Mouse (Mus musculus) thymus, postnatal 0 days (tissue): Measurements from ENCODE around the gene Tle2. TPM values are rescaled to one million over a fixed set of nuclear protein-coding genes. Genes with fewer than 3 reads are reported as not detected.

Experiments used
- DNase-seq: peaks from one replicate; pipeline ENCODE4 v3.0.0-alpha.2; 2015; ENCODE audit warnings: low spot score
- polyA plus RNA-seq: library from polyadenylated mRNA; unstranded; fragments of >200 nt; fragmentation: Nextera tagmentation; extraction: Ambion mirVana; gene quantifications from 2 replicates; pipeline ENCODE4 v1.2.1, GENCODE M21; 2015

The Tle2 gene
- polyA plus RNA-seq, 1 experiment from 2014 or later: 2.9 TPM

- peak; percentile 21 for DNase-seq
Measured at GRCm38 (mm10) chr10:81604019-81604967, 29.9 kb downstream of the Tle2 start.

- DNase-seq: peak; percentile 94
Measured at GRCm38 (mm10) chr10:81604968-81605665, 30.8 kb downstream of the Tle2 start.

- no peak for DNase-seq
Measured at GRCm38 (mm10) chr10:81605666-81605973, 31.3 kb downstream of the Tle2 start.

GRCm38 (mm10) chr10:81605974-81606751 lies 31.8 kb downstream of the Tle2 start, which contains the start of gene BC025920:
Gene BC025920 (plus strand): TSS chr10:81606270.
- DNase-seq: peak; percentile 81

- no peak for DNase-seq
Measured at GRCm38 (mm10) chr10:81608308-81608707, 33.9 kb downstream of the Tle2 start.

GRCm38 (mm10) chr10:81612779-81613178 lies 38.4 kb downstream of the Tle2 start:
- no peak for DNase-seq

GRCm38 (mm10) chr10:81615486-81615885 lies 41.1 kb downstream of the Tle2 start:
- DNase-seq: no peak

GRCm38 (mm10) chr10:81619976-81620375 lies 45.6 kb downstream of the Tle2 start:
- DNase-seq: no peak

GRCm38 (mm10) chr10:81620786-81621185 lies 46.4 kb downstream of the Tle2 start:
- DNase-seq: no peak

GRCm38 (mm10) chr10:81623441-81623840 lies 49.1 kb downstream of the Tle2 start:
- no peak for DNase-seq

- DNase-seq: no peak
Measured at GRCm38 (mm10) chr10:81626101-81626993, 52.0 kb downstream of the Tle2 start.

GRCm38 (mm10) chr10:81626994-81627835 lies 52.9 kb downstream of the Tle2 start, which contains the start of gene Sirt6:
Gene Sirt6 (minus strand): TSS chr10:81627797.
- peak; percentile 97 for DNase-seq

- DNase-seq: no peak
Measured at GRCm38 (mm10) chr10:81627836-81628220, 53.5 kb downstream of the Tle2 start.

GRCm38 (mm10) chr10:81628390-81628789 lies 54.0 kb downstream of the Tle2 start, which contains the start of gene Ankrd24:
Gene Ankrd24 (plus strand): TSS chr10:81628540.
- DNase-seq: no peak

- peak; percentile 94 for DNase-seq
Measured at GRCm38 (mm10) chr10:81633253-81634099, 59.1 kb downstream of the Tle2 start.

GRCm38 (mm10) chr10:81636338-81636737 lies 62.0 kb downstream of the Tle2 start:
- DNase-seq: no peak

- no peak for DNase-seq
Measured at GRCm38 (mm10) chr10:81638101-81638500, 63.7 kb downstream of the Tle2 start.
